Mouse (Mus musculus): ENCODE results near the gene Rhpn2. TPM values are rescaled to one million over a fixed set of nuclear protein-coding genes. Genes with fewer than 3 reads are reported as not detected.
A peak's percentile ranks its signal among the peaks of the same experiment; 100 is the strongest.

Rhpn2 gene
- total RNA-seq, 2 experiments from 2014 or later, result 2.8 to 3.8 TPM

DNA sequence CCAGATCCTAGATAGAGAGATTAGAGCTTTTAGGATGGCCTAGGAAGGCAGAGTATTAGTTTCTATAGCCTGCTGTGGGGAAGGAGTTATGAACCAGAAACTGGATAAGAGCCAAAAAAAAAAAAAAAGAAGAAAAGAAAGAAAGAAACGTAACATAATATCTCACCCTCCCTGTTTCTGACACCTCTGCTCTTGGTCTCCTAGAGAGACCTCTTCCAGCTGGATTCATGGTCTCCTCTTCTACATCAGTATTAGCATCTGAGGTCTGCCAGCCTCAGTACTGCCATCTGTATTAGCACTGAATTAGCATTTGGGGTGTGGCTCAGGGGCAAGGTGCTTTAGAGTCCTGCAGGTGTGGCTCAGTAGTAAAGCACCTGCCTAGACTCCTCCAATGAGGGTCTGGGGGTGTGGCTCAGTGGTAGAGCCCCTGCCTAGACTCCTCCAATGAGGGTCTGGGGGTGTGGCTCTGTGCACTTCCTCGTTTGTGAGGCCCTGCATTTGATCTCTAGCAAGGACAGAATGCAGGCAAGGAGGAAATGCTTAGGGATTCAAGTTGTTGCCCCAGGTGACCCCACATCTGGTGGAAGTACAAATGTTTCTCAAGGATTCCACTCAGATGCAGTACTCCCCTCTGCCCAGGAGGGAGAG is 48.9 kb downstream of the Rhpn2 start:
- DNase-seq (ENCODE audit: low spot score in 2 of 2), result no peak

DNA sequence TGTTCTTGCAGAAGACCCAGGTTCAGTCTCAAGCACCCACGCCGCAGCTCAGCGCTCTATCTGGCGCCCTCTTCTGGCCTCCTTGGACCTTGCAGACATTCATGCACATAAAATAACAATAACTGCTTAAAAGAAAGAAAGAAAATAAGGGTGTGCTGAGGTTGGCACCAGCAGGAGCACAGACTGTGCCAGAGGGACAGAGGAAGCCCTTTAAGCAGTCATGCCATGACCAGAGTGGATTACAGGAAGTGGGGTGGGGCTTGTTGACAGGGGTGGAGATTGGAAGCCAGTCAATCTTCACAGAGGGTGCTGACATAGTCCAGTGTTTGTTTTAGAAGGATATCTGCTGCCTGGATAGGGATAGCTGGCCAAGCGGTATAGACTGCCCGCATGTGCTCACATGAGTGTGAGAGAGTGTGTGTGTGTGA is 52.6 kb downstream of the Rhpn2 start:
- no peak for DNase-seq (ENCODE audit: low spot score in 2 of 2)

DNA sequence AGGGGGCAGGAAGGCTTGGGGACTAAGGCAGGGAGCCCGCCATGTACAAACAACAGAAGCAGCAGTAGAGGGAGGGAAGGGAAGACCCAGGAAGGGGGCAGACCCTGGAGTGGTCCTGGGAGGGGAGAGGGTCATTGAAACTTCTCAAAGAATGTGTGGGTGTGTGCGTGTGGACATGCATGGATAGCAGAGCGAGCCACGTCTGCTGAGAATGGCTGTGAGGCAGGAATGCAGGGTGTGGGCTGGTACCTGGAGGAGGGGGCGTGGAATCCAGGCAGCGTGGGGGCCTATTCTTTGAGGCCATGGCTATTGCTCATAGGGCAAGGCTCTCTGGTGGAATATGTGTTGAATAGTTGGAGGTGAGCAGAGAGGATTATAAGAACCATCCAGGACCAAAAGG is 54.7 kb downstream of the Rhpn2 start:
- DNase-seq (ENCODE audit: low spot score in 2 of 2), result no peak

DNA sequence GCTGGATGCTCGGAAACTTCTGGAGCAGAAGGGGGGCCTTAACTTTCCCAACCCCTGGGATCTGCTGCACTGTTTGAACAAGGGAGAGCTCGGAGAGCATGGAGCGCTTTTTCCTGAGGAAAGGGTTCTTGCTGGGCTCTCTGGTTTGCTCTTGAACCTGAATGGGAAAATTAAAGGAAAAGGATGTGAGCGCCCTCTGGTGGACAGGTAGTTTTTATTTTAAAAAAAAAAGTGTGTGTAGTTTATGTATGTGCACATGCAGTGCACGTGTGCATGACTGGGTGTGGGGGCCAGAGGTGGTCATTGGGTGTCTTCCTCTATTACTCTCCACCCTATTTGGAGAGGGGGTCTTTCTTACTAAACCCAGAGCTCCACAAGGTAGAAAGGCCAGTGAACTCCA is 59.0 kb downstream of the Rhpn2 start:
- DNase-seq (ENCODE audit: low spot score in 2 of 2), result no peak

DNA sequence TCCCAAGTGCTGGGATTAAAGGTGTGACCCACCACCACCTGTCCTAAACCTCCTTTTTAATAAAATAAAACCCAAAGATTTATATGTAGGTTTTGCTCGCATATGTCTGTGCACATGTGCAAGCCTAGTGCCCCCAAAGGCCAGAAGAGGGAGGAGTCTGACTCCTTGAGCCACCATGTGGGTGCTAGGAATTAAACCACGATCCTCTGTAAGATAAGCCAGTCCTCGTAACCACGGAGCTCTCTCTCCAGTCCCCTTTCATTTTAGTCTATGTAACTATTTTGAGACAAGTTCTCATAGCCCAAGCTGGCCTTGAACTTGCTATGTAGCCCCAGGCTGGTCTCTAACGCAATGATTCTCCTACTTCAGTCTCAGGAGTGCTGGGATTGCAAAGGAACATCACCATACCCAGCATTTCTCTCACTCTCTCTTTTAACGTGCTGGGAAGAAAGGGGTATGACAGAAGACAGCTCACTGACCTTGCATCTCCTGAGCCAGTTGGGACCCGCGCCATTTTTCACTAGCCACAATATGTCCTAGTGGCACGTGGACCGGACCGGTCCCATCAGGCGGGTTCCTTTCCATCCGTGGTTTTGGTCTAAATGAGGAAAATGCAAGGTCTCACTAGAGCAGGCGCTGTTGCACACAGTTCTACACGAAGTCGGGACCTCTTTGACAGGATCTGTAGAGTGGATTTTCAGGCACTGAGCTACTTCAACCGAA is 61.9 kb downstream of the Rhpn2 start:
- DNase-seq (ENCODE audit: low spot score in 2 of 2), result no peak

DNA sequence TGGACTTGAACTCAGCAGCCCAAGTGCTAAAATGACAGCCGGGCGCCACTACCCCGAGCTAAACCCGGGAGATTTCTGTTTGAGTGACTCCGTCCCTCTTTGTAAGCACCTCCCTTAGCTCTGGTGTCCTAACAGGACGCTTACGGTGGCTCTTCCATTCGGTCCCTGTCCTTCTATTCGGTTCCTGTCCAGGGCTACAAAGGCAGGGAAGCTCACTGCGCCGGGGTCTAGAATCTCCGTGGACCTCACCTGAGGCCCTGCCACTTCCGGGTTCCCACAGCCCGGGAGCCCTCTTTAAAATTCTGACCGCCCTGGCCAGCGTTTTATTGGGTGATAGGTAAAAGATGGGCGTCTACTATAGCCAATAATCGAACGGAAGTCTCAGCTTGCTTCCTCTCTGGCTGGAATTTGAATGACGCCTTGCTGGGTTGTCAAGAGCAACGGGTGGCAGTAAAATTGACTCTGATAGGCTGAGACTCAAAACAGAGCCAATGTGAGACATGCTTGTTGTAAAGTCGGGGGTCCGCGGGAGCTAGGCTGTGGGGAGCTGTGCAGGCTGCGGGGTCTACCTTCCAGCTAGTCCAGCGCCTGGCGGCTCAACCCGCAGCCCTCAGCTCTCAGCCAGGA is 62.7 kb downstream of the Rhpn2 start, which contains the start of the genes Faap24 and Cep89:
Gene Faap24, minus strand, starts transcription at position 295 of the 627 bp plus-strand sequence.
Gene Cep89, plus strand, starts transcription at position 494 of the 627 bp plus-strand sequence.
- DNase-seq (ENCODE audit: low spot score in 2 of 2), result peak; percentile 98 to 99

DNA sequence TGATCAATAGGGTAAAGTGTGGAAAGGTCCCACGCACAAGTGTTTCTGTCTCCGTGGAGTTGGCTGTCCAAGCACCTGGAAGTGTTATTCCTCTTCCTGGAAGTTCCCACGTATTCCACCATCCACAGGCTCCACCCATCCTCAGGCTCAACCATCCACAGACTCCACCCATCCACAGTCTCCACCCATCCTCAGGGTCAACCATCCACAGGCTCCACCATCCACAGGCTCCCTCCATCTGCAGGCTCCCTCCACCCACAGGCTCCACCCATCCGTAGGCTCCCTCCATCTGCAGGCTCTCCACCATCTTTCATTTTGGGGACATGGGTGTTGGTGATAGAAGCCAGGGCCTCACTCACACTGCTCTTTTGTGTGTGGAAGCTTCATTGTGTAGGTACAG is 67.2 kb downstream of the Rhpn2 start:
- no peak for DNase-seq (ENCODE audit: low spot score in 2 of 2)

DNA sequence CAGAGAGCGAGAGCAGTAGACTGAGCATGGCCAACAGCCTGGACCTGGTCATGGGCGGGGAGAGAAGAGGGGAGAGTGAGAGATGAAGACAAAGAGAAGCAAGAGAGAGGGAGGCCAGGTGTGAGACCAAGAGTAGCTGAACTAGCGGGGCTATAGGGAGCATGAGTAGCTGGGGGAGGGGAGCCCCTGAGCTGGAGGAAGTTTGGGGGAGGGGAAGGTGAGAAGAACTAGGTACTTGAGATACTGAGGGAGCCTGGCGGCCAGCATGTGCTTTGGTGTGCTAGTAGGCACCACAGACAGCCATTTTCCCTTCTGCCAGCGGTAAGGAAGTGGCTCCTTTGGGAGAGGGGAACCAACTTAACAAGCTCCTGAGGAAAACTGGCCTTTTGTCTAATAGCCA is 81.3 kb downstream of the Rhpn2 start:
- no peak for DNase-seq (ENCODE audit: low spot score in 2 of 2)

DNA sequence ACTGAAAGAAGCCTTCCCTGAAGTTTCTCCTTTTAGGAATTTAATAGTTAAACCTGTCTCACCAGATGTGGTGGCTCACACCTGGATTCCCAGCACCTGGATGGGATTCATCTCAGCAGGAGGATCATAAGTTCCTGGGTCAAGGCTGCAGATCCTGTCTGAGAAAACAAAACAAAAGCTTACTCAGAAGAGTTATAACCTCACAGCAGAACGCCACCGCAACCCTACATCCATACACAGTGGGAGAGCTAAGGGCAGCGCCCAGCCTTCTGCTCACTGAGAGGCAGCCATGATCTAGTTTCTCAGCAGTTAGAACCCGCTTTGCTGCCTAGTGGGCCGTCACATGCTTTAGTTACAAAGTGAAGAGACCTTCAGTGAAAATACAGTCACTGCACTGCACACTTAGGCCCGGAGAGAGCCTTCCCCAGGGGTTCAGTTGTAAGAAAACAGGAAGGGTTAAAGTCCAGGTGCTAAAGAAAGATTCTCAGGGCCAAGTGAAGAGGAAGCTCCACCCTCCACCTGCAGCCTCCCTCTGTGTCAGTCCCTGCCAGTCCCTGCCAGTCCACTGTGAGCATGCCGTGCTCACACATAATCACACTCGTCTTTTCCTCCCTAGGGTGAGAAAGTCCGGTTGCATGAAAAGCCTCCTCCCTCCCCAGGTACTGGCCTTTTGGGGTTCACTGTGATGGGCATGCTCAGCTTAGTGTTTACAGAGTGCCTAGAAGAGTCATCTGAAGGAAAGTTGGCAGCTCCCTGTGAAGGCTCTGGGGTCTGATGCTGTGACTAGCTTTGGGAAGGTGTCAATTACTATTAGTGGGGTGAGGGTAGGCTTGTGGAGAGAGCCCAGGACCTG is 82.1 kb downstream of the Rhpn2 start:
- no peak for DNase-seq (ENCODE audit: low spot score in 2 of 2)

DNA sequence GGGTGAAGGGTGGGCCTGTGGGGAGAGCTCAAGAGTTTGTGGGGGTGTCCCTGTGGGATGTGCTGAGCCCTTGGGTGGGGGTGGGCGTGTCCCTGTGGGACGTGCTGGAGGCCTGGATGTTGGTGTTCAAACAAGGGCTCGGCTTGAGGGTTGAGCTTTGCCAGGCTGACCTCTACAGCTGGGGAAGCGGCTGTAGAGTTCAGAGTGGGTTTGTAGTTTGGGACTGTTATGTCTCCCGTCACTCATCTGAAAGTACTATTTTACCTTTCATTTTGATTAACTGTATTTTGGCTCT is 82.6 kb downstream of the Rhpn2 start:
- no peak for DNase-seq (ENCODE audit: low spot score in 2 of 2)

DNA sequence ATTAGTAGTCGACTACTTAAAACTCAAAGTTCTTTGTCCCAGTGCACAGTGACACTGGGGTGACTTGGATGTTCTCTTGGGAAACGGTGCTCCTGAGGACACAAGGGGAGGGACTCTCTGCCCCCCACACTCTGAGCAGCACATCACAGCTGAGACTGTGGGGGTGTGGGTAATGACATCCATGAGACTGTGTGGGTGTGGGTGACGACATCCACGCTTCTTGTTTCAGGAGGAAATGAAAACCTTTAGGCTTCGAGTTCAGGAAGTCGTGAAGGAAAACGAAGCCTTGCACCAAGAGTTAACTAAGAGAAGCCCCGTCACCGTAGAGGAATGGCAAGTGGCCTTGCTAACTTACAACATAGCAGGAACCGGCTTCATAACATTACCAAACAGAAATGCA is 89.1 kb downstream of the Rhpn2 start:
- no peak for DNase-seq (ENCODE audit: low spot score in 2 of 2)

DNA sequence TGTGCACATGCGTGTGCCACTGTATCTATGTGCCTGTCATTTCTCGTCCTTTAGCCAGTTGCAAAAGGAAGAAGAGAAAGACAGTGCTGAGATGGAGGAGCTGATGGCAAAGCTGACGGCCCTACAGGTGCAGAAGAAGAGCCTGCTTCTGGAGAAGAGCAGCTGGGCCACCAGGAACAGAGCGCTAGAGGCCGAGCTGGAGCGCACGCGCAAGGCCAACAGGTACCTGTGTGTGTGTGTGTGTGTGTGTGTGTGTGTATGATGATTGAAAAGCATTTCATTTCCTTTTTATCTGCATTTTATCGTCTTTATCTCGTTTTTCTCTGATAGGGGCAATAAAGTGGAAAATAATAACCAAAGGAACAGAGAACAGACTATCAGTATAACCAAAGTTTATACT is 94.2 kb downstream of the Rhpn2 start:
- DNase-seq (ENCODE audit: low spot score in 2 of 2), result no peak

DNA sequence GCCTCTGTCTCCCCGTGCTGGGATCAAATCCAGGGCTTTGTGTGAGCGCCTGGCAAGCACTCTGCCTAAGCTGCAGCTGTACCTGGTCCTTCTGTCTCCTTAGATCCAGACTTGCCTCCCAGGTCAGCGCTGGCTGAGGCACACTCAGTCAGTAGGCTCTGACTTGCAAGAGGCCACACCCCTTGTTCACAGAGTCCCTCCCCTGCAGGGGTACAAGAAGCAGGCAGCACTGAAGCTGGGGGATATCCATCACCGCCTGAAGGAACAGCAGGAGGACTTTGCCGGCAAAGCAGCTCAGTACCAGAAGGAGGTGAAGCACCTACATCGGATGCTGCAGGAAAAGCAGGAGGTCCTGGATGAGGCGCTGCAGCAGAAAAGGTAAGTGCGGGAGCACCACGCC is 101.3 kb downstream of the Rhpn2 start:
- no peak for DNase-seq (ENCODE audit: low spot score in 2 of 2)

Other genes with a start within 250 kb of the Rhpn2 start
- gene Cebpa, start 214.9 kb upstream of the Rhpn2 start, total RNA-seq (2021), result 10 to 100 TPM; 16.4 to 16.9 TPM
- gene Slc7a10, start 147.8 kb upstream of the Rhpn2 start, total RNA-seq (2021), result 10 to 100 TPM; 54.5 to 63.4 TPM
- 10 to 100 TPM; 75.0 to 75.7 TPM for gene Lrp3, start 118.7 kb upstream of the Rhpn2 start, total RNA-seq (2021)
- gene Gpatch1, start 15.7 kb upstream of the Rhpn2 start, total RNA-seq (2021), result 10 to 100 TPM; 24.3 to 25.9 TPM
- gene Faap24, start 62.7 kb downstream of the Rhpn2 start, total RNA-seq (2021), result 1 to 10 TPM; 7.1 to 7.2 TPM
- 10 to 100 TPM; 19.4 to 20.5 TPM for gene Cep89, start 62.9 kb downstream of the Rhpn2 start, total RNA-seq (2021)
- gene Slc7a9, start 114.6 kb downstream of the Rhpn2 start, total RNA-seq (2021), result not detected
- gene Tdrd12, start 203.6 kb downstream of the Rhpn2 start, total RNA-seq (2021), result 1 to 10 TPM in 1 of 2 experiments, under 1 TPM in 1; 0.46 to 1.3 TPM
- 10 to 100 TPM; 72.3 to 72.4 TPM for gene Nudt19, start 222.1 kb downstream of the Rhpn2 start, total RNA-seq (2021)